ENCODE assay signal across 10 mouse cellular contexts in genomic region chr19:58829575-58829974, GRCm38 (mm10). TPM values are rescaled to one million over a fixed set of nuclear protein-coding genes. Genes with fewer than 3 reads are reported as not detected.
DNase-seq lines count a peak whose midpoint lies in the region; ATAC-seq and TF ChIP-seq lines count a peak whose summit lies in the region.
"Had no signal": no experiment of that assay in that cellular context is flagged by ENCODE, and none has a peak within 500 bp of the region (broad histone marks: within the 10 kb centered on the region; RNA-seq: fewer than 3 reads in every experiment).

No protein-coding gene starts in this region.

- peak; percentile 23 for DNase-seq in adipocyte (ENCODE audit: low spot score)
- DNase-seq in left cerebral cortex, postnatal 25 days (ENCODE audit: low spot score in 2 of 2), result peak; percentile 65 to 92
- no peak for DNase-seq in testis, postnatal 14 days (ENCODE audit: low spot score)

- 69% methylated on average over 5 of the region's 5 CpGs for WGBS in forebrain, embryonic 13.5 days
- WGBS in forebrain, embryonic 12.5 days, result 78% methylated on average over 5 of the region's 5 CpGs
- WGBS in hindbrain, embryonic 16.5 days, result 36% methylated on average over 5 of the region's 5 CpGs
- WGBS in intestine, postnatal 0 days, result 84% methylated on average over 5 of the region's 5 CpGs

- no peak overlapping the region for H3K4me2 ChIP-seq in forebrain, embryonic 13.5 days
- H3K4me2 ChIP-seq in forebrain, embryonic 12.5 days, result no peak overlapping the region
- no peak overlapping the region for H3K4me2 ChIP-seq in hindbrain, embryonic 16.5 days (ENCODE audit: low read length)
- no peak overlapping the region for H3K4me2 ChIP-seq in intestine, postnatal 0 days (replicated peaks; ENCODE audit: low read depth)
- H3K4me2 ChIP-seq: limb, embryonic 15.5 days had no signal

- peak overlapping the region; percentile 82 for H3K27ac ChIP-seq in forebrain, embryonic 13.5 days
- no peak overlapping the region for H3K27ac ChIP-seq in forebrain, embryonic 12.5 days
- H3K27ac ChIP-seq in hindbrain, embryonic 16.5 days (ENCODE audit: low read depth, low read length), result peak overlapping the region; percentile 62
- H3K27ac ChIP-seq in intestine, postnatal 0 days (ENCODE audit: low read depth, low read length), result no peak overlapping the region
- H3K27ac ChIP-seq: limb, embryonic 15.5 days had no signal

- H3K9me3 ChIP-seq in forebrain, embryonic 13.5 days (replicated peaks), result no peaks in the 10 kb centered on the region
- no peaks in the 10 kb centered on the region for H3K9me3 ChIP-seq in forebrain, embryonic 12.5 days
- no peaks in the 10 kb centered on the region for H3K9me3 ChIP-seq in hindbrain, embryonic 16.5 days (ENCODE audit: control insufficient read depth, low read length)
- no peaks in the 10 kb centered on the region for H3K9me3 ChIP-seq in intestine, postnatal 0 days (ENCODE audit: control insufficient read depth)
- H3K9me3 ChIP-seq: limb, embryonic 15.5 days had no signal

- no peak overlapping the region for H3K4me3 ChIP-seq in forebrain, embryonic 13.5 days
- no peak overlapping the region for H3K4me3 ChIP-seq in forebrain, embryonic 12.5 days (replicated peaks)
- no peak overlapping the region for H3K4me3 ChIP-seq in hindbrain, embryonic 16.5 days (ENCODE audit: low read length)
- no peak overlapping the region for H3K4me3 ChIP-seq in intestine, postnatal 0 days (ENCODE audit: low read depth, low read length)
- H3K4me3 ChIP-seq: erythroblast, embryonic 14.5 days; limb, embryonic 15.5 days had no signal

- peak; percentile 66; the same call in 1 of the 2 replicates for ATAC-seq in forebrain, embryonic 13.5 days
- no peak for ATAC-seq in forebrain, embryonic 12.5 days (ENCODE audit: low FRiP score)
- peak; percentile 81 for ATAC-seq in hindbrain, embryonic 16.5 days
- ATAC-seq in granulocyte monocyte progenitor cell, adult 5-6 weeks (replicated peaks; ENCODE audit: poor library complexity, severe bottlenecking), result no peak
- no peak for ATAC-seq in intestine, postnatal 0 days

- intact Hi-C loops in left cerebral cortex, postnatal 25 days (cut with DNase I), result no loop called here

- TF ChIP-seq CTCF in intestine, postnatal 0 days (IDR thresholded peaks at IDR 0.05; ENCODE audit: low read depth), result no peak

- H3K9ac ChIP-seq in forebrain, embryonic 13.5 days, result no peak overlapping the region
- no peak overlapping the region for H3K9ac ChIP-seq in forebrain, embryonic 12.5 days
- H3K9ac ChIP-seq in hindbrain, embryonic 16.5 days (ENCODE audit: low read depth, low read length), result no peak overlapping the region
- no peak overlapping the region for H3K9ac ChIP-seq in intestine, postnatal 0 days (ENCODE audit: low read depth, low read length)
- H3K9ac ChIP-seq: limb, embryonic 15.5 days had no signal

- H3K27me3 ChIP-seq in forebrain, embryonic 13.5 days, result no peaks in the 10 kb centered on the region
- H3K27me3 ChIP-seq in forebrain, embryonic 12.5 days, result no peaks in the 10 kb centered on the region
- no peaks in the 10 kb centered on the region for H3K27me3 ChIP-seq in hindbrain, embryonic 16.5 days (replicated peaks; ENCODE audit: control insufficient read depth, insufficient read depth, low read length)
- H3K27me3 ChIP-seq in intestine, postnatal 0 days (replicated peaks; ENCODE audit: control insufficient read depth, insufficient read depth, low read length), result no peaks in the 10 kb centered on the region
- H3K27me3 ChIP-seq: limb, embryonic 15.5 days had no signal

- H3K4me1 ChIP-seq in forebrain, embryonic 13.5 days, result peaks cover 17% of the 10 kb centered on the region
- H3K4me1 ChIP-seq in forebrain, embryonic 12.5 days, result peaks cover 15% of the 10 kb centered on the region
- H3K4me1 ChIP-seq in hindbrain, embryonic 16.5 days (ENCODE audit: control insufficient read depth, insufficient read depth, low read depth, low read length), result peaks cover 20% of the 10 kb centered on the region
- no peaks in the 10 kb centered on the region for H3K4me1 ChIP-seq in intestine, postnatal 0 days (replicated peaks; ENCODE audit: control insufficient read depth, insufficient read depth, low read length)
- H3K4me1 ChIP-seq: limb, embryonic 15.5 days had no signal

- peaks cover 6% of the 10 kb centered on the region; the same call in 1 of the 2 replicates for H3K36me3 ChIP-seq in forebrain, embryonic 13.5 days (ENCODE audit: poor library complexity, severe bottlenecking)
- peaks cover 7% of the 10 kb centered on the region for H3K36me3 ChIP-seq in forebrain, embryonic 12.5 days (replicated peaks)
- H3K36me3 ChIP-seq in hindbrain, embryonic 16.5 days (ENCODE audit: control insufficient read depth, insufficient read depth, low read length), result peaks cover 8% of the 10 kb centered on the region
- peaks cover 8% of the 10 kb centered on the region; the same call in 1 of the 2 replicates for H3K36me3 ChIP-seq in intestine, postnatal 0 days (ENCODE audit: control insufficient read depth, insufficient read depth)
- H3K36me3 ChIP-seq: limb, embryonic 15.5 days had no signal

RNA-seq across cellular contexts. Expression of gene 1700019N19Rik, which starts 35.3 kb away (rescaled TPM):
- not detected in 2 replicates for polyA plus RNA-seq in forebrain, embryonic 13.5 days (2015; fragmentation: Nextera tagmentation; extraction: Ambion mirVana)
- polyA plus RNA-seq in forebrain, embryonic 12.5 days (2016; fragmentation: Nextera tagmentation; extraction: Ambion mirVana), result not detected in 2 replicates
- not detected in 2 replicates for polyA plus RNA-seq in hindbrain, embryonic 16.5 days (2015; fragmentation: Nextera tagmentation; extraction: Ambion mirVana)
- under 1 TPM; 0.34 to 0.39 TPM for total RNA-seq in left cerebral cortex, postnatal 25 days (2021)
- total RNA-seq in granulocyte monocyte progenitor cell, adult 5-6 weeks (2014; fragmentation: Nextera tagmentation), result not detected in 2 replicates
- not detected in 2 replicates for total RNA-seq in granulocyte monocyte progenitor cell, adult 5-6 weeks (2017)
- polyA plus RNA-seq in intestine, postnatal 0 days (2015; fragmentation: Nextera tagmentation; extraction: Ambion mirVana), result not detected in 2 replicates
- polyA plus RNA-seq: erythroblast, embryonic 14.5 days; limb, embryonic 15.5 days had no signal

Comparison
In these comparisons a context has a peak if more than half of its experiments do, and no peak if none do; other contexts are left out.
1. ATAC-seq: peak in forebrain, embryonic 13.5 days (single experiment) and hindbrain, embryonic 16.5 days (single experiment); none in forebrain, embryonic 12.5 days (single experiment), granulocyte monocyte progenitor cell, adult 5-6 weeks (single experiment) and intestine, postnatal 0 days (single experiment).
2. H3K27ac ChIP-seq: peak in forebrain, embryonic 13.5 days (single experiment) and hindbrain, embryonic 16.5 days (single experiment); none in forebrain, embryonic 12.5 days (single experiment) and intestine, postnatal 0 days (single experiment).